Mouse (Mus musculus) cerebellum, adult 11-12 months (tissue): Measurements from ENCODE around the gene Tnik.

Experiments used
- DNase-seq: peaks from one replicate; pipeline ENCODE4 v3.0.0; 2022

Tnik gene

DNA sequence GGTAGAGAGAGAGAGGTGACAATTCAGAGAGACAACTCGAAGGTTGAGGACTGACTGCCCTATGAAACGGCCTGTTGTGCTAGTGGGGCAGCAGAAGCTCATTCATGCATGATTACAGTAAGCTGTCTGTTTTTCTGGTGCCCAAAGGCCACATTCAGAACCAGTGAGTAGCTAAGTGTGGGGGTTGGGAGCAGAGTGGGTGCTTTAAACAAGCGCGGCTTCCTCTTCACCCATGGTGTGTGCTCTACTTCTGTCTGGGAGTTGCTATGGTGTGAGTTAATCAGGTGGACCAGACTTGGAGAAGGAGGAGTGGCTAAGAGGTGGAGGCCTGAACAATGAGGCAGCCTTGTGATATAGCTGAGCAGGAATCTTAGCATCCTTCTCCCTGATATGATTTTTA, 2.2 kb downstream of the Tnik start:
- DNase-seq = peak; percentile 50

DNA sequence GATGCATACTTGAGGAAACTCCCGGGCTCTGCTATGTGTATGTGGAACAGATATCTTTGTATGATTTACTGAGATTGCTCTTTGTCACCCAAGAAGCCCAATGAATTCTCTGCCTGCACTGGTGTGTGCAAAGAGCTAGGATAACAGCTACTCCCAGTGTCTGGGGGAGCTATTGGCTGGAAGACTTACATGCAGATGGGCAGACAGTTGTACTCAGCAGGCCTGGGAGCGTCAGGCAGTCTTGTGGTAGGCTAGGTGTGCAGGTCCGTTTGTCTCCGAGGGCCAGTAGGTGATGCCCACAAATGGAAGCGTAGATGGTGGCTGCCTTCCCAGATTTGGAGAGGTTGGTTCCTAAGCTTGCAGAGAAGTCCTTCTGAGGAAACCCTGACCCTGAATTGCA, 2.6 kb downstream of the Tnik start:
- DNase-seq = peak; percentile 83

- no peak for DNase-seq
These were observed 4.2 kb downstream of the Tnik start for GRCm38 (mm10) chr3:28267211-28267610.

DNA sequence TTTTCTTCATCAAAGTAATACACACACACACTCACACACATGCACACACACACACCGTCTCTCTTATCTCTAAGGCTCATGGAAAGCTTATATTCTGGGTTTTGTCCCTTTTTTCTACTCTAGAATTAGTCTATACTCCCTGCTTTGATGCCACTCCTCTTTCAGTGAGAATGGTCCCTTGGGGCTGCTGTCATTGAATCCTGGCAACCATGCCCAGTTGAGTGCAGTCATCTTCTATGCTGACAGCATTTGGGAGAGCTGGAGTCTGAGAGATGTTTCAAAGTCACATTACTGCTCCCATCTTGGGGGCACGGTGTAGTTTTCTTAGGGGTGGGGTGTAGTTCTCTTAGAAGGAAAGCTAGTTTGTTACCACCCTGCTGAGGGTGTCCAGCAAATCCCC, 6.7 kb downstream of the Tnik start:
- DNase-seq = no peak

- no peak for DNase-seq
These were observed 8.9 kb downstream of the Tnik start for GRCm38 (mm10) chr3:28271884-28272283.

DNA sequence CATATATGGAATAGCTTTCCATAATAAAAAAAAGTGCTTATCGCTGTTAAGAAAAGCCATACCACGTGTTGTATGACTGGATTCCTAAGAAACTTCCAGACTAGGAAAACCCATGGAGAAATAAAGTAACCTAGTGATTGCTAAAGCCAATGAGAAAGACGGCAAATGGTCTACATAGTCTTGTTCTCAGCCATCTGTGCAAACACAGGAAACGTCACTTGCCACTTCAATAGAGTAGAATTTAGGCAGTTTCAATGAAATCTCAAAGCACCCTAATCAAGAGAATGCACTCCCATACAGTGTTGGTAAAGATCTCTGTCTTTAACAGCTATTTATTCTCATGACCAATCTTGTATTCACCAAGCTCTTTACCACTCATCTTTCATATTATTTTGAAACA, 11.7 kb downstream of the Tnik start:
- DNase-seq = no peak

GRCm38 (mm10) chr3:28289693-28290092, 26.7 kb downstream of the Tnik start:
- DNase-seq = peak; percentile 0

- no peak for DNase-seq
These were observed 38.4 kb downstream of the Tnik start for GRCm38 (mm10) chr3:28301378-28301777.

DNA sequence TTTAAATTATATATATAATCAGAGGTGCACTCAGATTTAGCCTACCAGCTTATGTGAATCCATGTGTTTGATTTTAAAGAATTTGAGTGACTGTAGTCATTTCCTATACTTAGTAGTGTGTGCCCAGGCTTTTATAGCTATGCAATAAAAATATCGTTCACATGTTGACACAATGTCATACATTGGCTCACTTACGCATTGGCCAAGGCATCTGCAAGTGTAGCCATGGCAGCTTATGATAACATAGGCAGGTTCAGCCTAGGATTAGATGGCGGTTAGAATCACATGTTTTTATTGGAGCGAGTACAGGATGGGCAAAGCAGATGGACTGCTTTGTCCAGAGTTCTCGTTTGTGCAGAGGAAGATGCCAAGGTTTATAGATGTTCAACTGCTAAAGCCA, 40.9 kb downstream of the Tnik start:
- no peak for DNase-seq

GRCm38 (mm10) chr3:28306852-28307251, 43.8 kb downstream of the Tnik start:
- DNase-seq = no peak

DNA sequence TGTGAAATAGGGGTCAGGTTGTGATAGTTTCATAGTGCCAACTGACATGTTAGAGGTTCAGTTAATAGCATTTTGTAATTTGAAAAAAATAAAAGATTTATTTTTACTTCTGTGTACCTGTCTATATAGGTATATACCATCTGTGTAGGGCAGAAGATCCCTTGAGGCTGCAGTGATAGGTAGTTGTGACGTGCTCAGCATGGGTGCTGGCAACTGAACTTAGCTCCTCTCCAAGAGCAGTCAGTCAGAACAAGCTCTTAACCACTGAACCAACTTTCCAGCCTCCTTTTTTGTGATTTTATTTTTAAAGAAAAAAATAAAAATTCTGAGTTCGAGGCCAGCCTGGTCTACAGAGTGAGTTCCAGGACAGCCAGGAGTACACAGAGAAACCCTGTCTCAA, 51.4 kb downstream of the Tnik start:
- no peak for DNase-seq

DNA sequence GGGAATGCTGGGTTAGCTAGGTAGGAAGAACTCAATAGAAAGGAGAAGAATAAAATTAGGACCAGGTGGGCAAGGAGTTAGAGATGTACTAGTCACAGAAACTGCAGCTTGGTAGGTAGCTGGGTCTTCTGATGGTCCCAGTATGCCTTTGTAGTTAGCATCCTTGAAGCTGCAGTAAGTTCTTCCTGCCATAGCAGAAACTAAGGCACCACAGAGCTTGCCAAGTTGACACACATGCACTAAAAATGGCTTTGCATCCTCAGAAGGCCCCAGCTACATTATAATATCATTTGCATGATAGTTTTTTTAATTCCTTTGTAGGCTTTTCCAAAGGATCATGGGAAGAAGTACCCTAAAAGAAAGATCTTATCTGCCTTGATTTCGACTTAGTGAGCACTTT, 54.3 kb downstream of the Tnik start:
- no peak for DNase-seq

DNA sequence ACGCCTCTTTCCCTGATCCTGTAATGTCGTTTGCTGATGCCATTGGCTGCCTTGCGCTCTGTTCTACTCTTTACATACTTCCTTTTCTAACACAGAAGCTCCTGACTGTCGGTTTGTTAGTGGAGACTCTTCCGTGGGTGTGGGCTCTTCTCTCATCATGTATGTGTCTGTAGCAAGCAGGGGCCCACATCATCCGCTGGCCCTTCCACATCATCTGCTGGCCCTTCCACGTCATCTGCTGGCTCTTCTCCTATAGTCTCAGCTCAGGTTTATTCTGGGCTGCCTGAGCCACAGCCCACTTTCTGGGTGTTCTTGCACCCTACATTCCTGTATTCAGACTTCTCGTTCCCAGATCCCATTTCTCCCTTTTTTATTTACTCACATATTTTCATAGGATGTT, 58.6 kb downstream of the Tnik start:
- no peak for DNase-seq

DNA sequence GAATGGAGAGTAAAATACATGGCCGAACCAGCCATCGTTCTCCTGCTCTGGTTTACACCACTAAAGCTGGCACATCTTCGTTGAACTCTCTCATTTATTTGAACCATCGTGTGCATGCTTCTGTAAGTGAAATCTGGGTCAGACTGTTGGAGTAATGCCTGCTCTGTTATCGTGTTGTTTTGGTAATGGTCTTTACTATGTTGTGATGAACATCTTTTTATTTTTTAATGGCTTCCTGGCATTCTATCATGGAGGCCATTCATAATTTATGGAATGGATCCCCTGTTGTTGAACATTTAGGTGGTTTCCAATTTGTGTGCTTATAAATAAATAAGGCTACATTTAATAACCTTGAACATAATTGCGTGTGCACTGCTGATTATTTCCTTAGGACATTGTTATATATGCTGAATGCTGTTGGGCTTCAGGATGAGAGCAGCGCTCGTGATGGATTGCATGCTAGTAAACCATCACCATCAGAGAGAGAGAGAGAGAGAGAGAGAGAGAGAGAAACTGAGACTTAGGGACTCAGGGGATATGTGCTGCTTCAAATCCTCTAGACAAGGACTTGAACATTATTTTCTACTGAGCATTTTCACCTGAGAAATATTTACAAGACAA, 62.7 kb downstream of the Tnik start:
- no peak for DNase-seq

DNA sequence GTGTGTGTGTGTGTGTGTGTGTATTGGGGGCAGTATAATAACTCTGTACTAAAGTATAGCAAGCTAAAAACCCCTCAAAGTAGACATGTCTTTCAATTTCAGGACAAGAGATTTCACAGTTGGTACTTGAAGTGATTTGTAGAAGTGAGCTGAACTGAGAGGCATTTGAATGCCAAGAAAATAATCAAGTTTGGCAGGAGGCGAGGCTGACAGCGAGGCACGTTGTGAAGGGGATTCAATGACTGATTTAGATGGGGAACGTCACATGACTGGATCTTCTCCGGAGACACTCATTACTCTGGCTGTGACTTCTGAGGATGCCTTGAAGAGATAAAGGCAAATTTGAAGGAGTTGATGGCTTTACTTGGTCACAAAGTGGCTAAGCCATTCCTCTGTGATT, 69.3 kb downstream of the Tnik start:
- no peak for DNase-seq

DNA sequence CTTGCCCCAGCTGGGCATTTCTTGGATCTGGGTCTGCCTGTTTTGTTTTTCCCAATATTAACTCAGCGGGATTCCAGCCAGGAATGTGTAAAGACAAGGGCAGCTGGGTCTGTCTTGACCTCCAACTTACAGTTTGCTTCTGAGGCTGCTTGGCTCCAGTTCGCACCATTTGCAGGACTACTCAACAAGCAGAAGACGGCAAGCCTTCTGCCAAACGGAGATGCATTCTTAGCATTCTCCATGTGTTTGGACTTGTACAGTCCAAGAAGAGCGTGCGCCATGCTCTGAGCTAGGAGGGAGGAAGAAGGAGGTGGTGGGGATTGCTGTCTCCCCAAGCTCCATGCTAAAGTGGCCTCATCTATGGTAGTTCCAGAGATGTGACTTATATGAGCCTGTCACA, 70.9 kb downstream of the Tnik start:
- DNase-seq = no peak

DNA sequence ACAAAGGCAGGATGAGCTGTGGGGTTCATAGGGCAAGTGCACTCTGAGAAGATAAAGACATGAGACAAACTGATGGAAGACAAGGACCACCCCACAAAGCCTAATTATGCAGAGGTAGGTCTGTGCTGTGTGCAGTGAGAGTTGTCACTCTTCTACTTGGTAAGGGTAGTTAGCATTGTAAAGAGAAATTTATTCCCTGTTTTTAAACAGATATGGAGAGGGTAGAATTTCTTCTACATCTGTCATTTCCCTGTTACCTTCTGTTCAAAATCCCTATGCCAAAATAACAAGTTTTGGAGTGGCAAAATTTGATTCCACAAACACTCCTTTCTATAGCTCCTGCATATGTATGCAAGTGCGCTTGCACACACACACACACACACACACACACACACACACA, 71.5 kb downstream of the Tnik start:
- DNase-seq = no peak

DNA sequence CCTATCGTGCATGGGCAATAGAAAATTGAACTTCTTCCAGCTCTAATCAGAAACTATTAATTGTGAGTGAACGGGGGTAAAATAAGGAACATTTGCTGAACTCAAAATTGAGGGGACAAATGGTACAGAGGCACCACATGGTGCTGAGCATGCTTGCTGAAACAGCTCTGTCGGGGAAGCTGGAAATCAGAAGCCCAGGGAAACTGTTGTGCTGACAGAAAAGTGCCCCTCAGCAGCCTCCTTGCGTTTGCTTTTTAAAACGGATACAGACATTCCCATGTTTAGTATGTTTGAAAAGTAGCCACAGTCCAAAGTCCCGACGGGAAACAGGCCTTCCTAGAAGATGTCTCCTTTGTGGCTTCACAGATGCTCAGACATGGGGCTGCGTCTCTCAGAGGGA, 77.1 kb downstream of the Tnik start:
- no peak for DNase-seq

GRCm38 (mm10) chr3:28343204-28343603, 80.2 kb downstream of the Tnik start:
- no peak for DNase-seq

DNA sequence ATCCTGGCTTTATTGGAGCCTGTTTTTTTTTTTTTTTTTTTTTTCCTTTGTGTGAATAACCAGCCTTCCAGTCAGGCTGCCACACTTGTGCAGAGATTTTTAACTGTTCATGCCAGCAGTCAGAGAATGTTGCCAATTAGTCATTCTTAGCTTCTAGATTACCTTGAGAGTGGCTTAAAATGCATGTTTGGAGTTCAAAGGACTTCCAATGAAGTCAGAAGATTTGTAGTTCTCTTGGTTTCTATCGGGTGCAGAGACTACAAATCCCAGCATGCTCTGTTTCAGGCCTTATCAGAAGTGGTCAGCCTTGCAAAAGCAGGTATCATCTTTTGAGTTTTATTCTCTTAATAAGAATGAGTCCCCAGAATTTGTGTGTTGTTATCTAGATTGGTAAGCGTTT, 80.6 kb downstream of the Tnik start:
- DNase-seq = no peak

GRCm38 (mm10) chr3:28345446-28345845, 82.4 kb downstream of the Tnik start:
- DNase-seq = peak; percentile 37

DNA sequence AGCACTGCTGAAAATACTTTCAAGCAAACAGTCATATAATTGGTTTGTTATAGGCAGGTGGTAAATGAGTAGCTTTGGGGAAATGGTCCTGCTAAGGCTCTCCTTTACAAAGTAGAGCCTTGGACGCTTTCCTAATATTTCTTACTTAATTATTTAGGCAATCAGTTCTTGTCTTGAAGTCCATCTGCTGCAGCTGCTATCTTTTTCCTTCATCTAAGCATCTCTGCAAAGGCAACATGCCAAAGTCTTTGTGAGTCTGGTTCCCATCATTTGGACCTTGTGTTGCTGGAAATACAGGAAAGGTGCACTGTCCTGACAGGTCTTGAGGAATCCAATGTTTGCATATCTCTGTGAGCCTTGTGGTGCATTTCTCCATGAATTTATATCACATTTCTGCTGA, 82.9 kb downstream of the Tnik start:
- no peak for DNase-seq

- DNase-seq = no peak
These were observed 83.5 kb downstream of the Tnik start for GRCm38 (mm10) chr3:28346476-28346875.

GRCm38 (mm10) chr3:28348746-28349145, 85.7 kb downstream of the Tnik start:
- peak; percentile 37 for DNase-seq

- no peak for DNase-seq
These were observed 87.3 kb downstream of the Tnik start for GRCm38 (mm10) chr3:28350147-28350801.
